Mouse (Mus musculus) forebrain, embryonic 13.5 days (tissue): ENCODE data around the gene Tmub1. TPM values are rescaled to one million over a fixed set of nuclear protein-coding genes. Genes with fewer than 3 reads are reported as not detected.
"Not testable (repeated sequence)": the region's sequence is repeated elsewhere in the genome, so short reads cannot be mapped to it uniquely, and the experiment has no call there.

Experiments
- ATAC-seq: fragments of 200-750 bp; cut with Nextera tagmentation; 2 replicates; pipeline ENCODE4 v1.8.0; 2017
- H3K27ac ChIP-seq: fragments of 300-500 bp; sonication (generic); 2 replicates; pipeline ENCODE4 v1.5.1; 2015; ENCODE audit warnings: inconsistent platforms, mild to moderate bottlenecking, moderate library complexity
- H3K27me3 ChIP-seq: fragments of 300-500 bp; sonication (generic); 2 replicates; pipeline ENCODE4 v1.6.1; 2015; ENCODE audit warnings: mild to moderate bottlenecking, inconsistent platforms
- H3K36me3 ChIP-seq: fragments of 300-500 bp; sonication (generic); 2 replicates; pipeline ENCODE4 v1.6.1; 2015; ENCODE audit warnings: mild to moderate bottlenecking, inconsistent platforms; ENCODE audit not compliant: poor library complexity, severe bottlenecking
- H3K4me1 ChIP-seq: fragments of 300-500 bp; sonication (generic); 2 replicates; pipeline ENCODE4 v1.6.1; 2015; ENCODE audit warnings: inconsistent platforms
- H3K4me2 ChIP-seq: fragments of 300-500 bp; sonication (generic); 2 replicates; pipeline ENCODE4 v1.6.1; 2015; ENCODE audit warnings: inconsistent platforms, mild to moderate bottlenecking, moderate library complexity
- H3K4me3 ChIP-seq: fragments of 300-500 bp; sonication (generic); 2 replicates; pipeline ENCODE4 v1.5.1; 2015; ENCODE audit warnings: mild to moderate bottlenecking, inconsistent platforms
- H3K9ac ChIP-seq: fragments of 300-500 bp; sonication (generic); 2 replicates; pipeline ENCODE4 v1.6.1; 2015; ENCODE audit warnings: mild to moderate bottlenecking, inconsistent platforms
- H3K9me3 ChIP-seq: fragments of 300-500 bp; sonication (generic); replicated peaks from 2 replicates; pipeline ENCODE4 v1.6.1; 2016; ENCODE audit warnings: inconsistent platforms
- WGBS: fragments of 180-500 bp; shearing (Covaris S2); methylation state at CpG from one replicate; pipeline ENCODE4 v1.1.7; 2015; 5-methylcytosine and 5-hydroxymethylcytosine counted together
- polyA plus RNA-seq: library from polyadenylated mRNA; unstranded; fragments of >200 nt; fragmentation: Nextera tagmentation; extraction: Ambion mirVana; gene quantifications from 2 replicates; pipeline ENCODE4 v1.2.1, GENCODE M21; 2015

The Tmub1 gene
- polyA plus RNA-seq, 1 experiment from 2014 or later, result 32.5 TPM

DNA sequence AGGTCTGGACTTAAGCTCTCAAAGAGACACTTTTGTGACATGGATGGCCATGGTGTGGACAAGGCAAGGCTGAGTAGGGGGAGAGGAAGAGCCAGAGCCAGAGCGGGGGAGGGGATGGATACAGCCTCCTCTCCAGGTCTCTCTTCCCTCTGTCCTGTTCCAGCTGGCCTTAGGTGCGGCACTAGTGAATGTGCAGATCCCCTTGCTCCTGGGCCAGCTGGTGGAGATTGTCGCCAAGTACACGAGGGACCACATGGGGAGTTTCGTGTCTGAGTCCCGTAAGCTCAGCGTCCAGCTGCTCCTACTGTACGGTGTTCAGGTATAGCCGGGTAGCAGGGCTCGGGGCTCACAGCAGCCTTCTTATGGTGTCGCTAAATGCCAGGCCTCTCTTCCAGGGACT, 47.3 kb downstream of the Tmub1 start:
- peaks cover 34% of the 10 kb centered on the region for H3K36me3 ChIP-seq

DNA sequence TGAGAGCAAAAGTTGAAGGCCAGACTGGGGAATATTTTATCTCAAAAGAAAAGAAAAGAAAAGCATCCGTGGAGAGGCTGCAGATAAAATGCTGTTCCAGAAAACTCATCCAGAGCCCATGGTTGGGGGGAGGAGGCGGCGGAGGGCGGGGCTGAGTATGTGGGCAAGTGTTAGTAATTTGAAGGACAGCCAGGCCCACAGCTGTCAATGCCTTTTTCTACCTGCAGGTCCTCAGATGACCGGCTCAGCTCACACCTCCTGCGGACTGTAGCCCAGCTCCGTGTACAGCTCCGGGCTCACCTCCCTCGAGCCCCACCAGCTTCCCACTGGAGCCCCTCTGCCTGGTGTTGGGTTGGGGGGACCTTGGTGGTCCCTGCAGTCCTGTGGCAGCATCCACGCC, 48.0 kb downstream of the Tmub1 start:
- ATAC-seq, result no peak
- Histone ChIP-seq H3K36me3 (peaks cover 33% of the 10 kb centered on the region), H3K4me1 (peaks cover 5% of the 10 kb centered on the region; the same call in 1 of the 2 replicates), H3K4me3 (no peak overlapping the region), H3K27me3 (no peaks in the 10 kb centered on the region), H3K9ac (no peak overlapping the region), H3K27ac (no peak overlapping the region), H3K9me3 (no peaks in the 10 kb centered on the region), H3K4me2 (no peak overlapping the region)
- 87% methylated on average over 10 of the region's 10 CpGs for WGBS

More for the DNA sequence above, 47.3 kb downstream of the Tmub1 start:
- Histone ChIP-seq H3K4me2 (no peak overlapping the region), H3K9ac (no peak overlapping the region), H3K27ac (no peak overlapping the region), H3K27me3 (no peaks in the 10 kb centered on the region), H3K9me3 (no peaks in the 10 kb centered on the region), H3K4me3 (no peak overlapping the region), H3K4me1 (no peaks in the 10 kb centered on the region)
- no peak for ATAC-seq
- WGBS, result 93% methylated on average over 11 of the region's 11 CpGs

DNA sequence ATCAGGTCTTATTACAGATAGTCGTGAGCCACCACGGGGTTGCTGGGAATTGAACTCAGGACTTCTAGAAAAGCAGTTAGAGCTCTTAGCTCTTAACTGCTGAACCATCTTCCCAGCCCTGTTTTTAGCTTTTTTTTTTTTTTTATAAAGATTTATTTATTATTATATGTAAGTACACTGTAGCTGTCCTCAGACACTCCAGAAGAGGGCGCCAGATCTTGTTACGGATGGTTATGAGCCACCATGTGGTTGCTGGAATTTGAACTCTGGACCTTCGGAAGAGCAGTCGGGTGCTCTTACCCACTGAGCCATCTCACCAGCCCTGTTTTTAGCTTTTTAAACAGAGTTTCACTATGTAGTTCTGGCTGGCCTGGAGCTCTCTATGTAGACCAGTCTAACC, 51.4 kb downstream of the Tmub1 start:
- not testable (repeated sequence) for ATAC-seq, H3K36me3 ChIP-seq, H3K4me1 ChIP-seq, H3K4me3 ChIP-seq, H3K27me3 ChIP-seq, H3K27ac ChIP-seq, H3K4me2 ChIP-seq, H3K9me3 ChIP-seq, H3K9ac ChIP-seq
- 86% methylated on average over 6 of the region's 6 CpGs for WGBS

Other genes starting within 250 kb of the Tmub1 start
- 4.3 and 6.9 TPM in 2 replicates for gene Kcnh2, start 96.2 kb downstream of the Tmub1 start, polyA plus RNA-seq
- gene Nos3, start 83.0 kb downstream of the Tmub1 start, polyA plus RNA-seq, result 5.6 and 5.9 TPM in 2 replicates
- 0.52 and 0.57 TPM in 2 replicates for gene Atg9b, start 55.7 kb downstream of the Tmub1 start, polyA plus RNA-seq
- 39.0 and 48.1 TPM in 2 replicates for gene Abcb8, start 54.2 kb downstream of the Tmub1 start, polyA plus RNA-seq
- gene Asic3, start 34.5 kb downstream of the Tmub1 start, polyA plus RNA-seq, result 0.24 TPM in 1 of 2 replicates, not detected in the other
- gene Cdk5, start 24.3 kb downstream of the Tmub1 start, polyA plus RNA-seq, result 80.7 and 84.0 TPM in 2 replicates
- 19.5 and 23.3 TPM in 2 replicates for gene Slc4a2, start 24.0 kb downstream of the Tmub1 start, polyA plus RNA-seq
- gene Fastk, start 2.6 kb downstream of the Tmub1 start, polyA plus RNA-seq, result 85.3 and 86.9 TPM in 2 replicates
- 38.0 and 39.2 TPM in 2 replicates for gene Agap3, start 4.3 kb upstream of the Tmub1 start, polyA plus RNA-seq
- gene Gbx1, start 79.3 kb upstream of the Tmub1 start, polyA plus RNA-seq, result 0.90 and 0.97 TPM in 2 replicates
- gene Asb10, start 93.1 kb upstream of the Tmub1 start, polyA plus RNA-seq, result 0.06 and 0.15 TPM in 2 replicates
- gene 4931409K22Rik, start 109.0 kb upstream of the Tmub1 start, polyA plus RNA-seq, result 0.62 TPM in 2 replicates
- gene Abcf2, start 129.6 kb upstream of the Tmub1 start, polyA plus RNA-seq, result 117 and 124 TPM in 2 replicates
- 15.0 and 17.2 TPM in 2 replicates for gene Chpf2, start 138.9 kb upstream of the Tmub1 start, polyA plus RNA-seq
- gene Smarcd3, start 176.6 kb upstream of the Tmub1 start, polyA plus RNA-seq, result 111 and 114 TPM in 2 replicates
- 40.5 and 40.9 TPM in 2 replicates for gene Nub1, start 237.7 kb upstream of the Tmub1 start, polyA plus RNA-seq